Mouse (Mus musculus) ES-E14 (cell line): ENCODE results near the gene Hba-a1.

Source experiments
- CHD2 ChIP-seq: IDR thresholded peaks from 2 replicates; pipeline ENCODE4 v1.6.1; 2014; ENCODE audit warnings: mild to moderate bottlenecking, low read depth, low read length, inconsistent platforms
- HCFC1 ChIP-seq: IDR thresholded peaks from 2 replicates; pipeline ENCODE4 v1.6.1; 2012; ENCODE audit warnings: low read length, inconsistent platforms, borderline replicate concordance; ENCODE audit not compliant: insufficient read depth
- MAFK ChIP-seq: IDR thresholded peaks from 2 replicates; pipeline ENCODE4 v1.6.1; 2014; ENCODE audit warnings: mild to moderate bottlenecking, low read depth, low read length, inconsistent platforms; ENCODE audit not compliant: insufficient read depth
- ZC3H11A ChIP-seq: IDR thresholded peaks from 2 replicates; pipeline ENCODE4 v1.6.1; 2012; ENCODE audit warnings: low read depth, mild to moderate bottlenecking, inconsistent platforms, low read length, borderline replicate concordance
- ZNF384 ChIP-seq: IDR thresholded peaks from 2 replicates; pipeline ENCODE4 v1.6.1; 2012; ENCODE audit warnings: low read depth, low read length, inconsistent platforms

DNA sequence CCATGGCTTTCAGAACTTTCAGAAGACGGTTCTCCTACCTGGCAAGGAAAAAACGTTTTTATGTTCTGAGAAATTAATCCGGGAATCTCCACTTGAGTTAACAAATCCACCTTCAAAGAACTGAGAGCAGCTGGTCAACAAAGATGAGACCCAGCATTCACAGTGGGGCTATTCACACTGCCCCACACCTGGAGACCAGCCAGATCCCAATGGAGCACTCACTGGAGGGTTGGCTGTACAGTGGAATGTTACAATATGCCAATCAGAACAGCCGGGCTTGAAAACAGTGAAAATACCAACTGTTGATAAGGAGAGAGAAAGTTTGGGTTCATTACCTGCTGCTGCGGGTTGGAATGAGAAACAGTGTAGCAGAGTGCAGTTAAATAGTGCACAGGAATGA is 48.5 kb downstream of the Hba-a1 start:
- TF ChIP-seq ZNF384: no peak
- TF ChIP-seq ZC3H11A: no peak
- no peak for TF ChIP-seq HCFC1
- no peak for TF ChIP-seq MAFK
- TF ChIP-seq CHD2: no peak
